Mouse (Mus musculus) midbrain, embryonic 16.5 days (tissue): ENCODE data around the gene Picalm. TPM values are rescaled to one million over a fixed set of nuclear protein-coding genes. Genes with fewer than 3 reads are reported as not detected.

ENCODE experiments used
- ATAC-seq: fragments of 200-750 bp; cut with Nextera tagmentation; 2 replicates; pipeline ENCODE4 v1.8.0; 2017; ENCODE audit warnings: moderate TSS enrichment
- H3K27ac ChIP-seq: fragments of 300-500 bp; sonication (generic); 2 replicates; pipeline ENCODE4 v1.5.1; 2014; ENCODE audit warnings: mild to moderate bottlenecking, low read length, mixed read lengths
- H3K27me3 ChIP-seq: fragments of 300-500 bp; sonication (generic); 2 replicates; pipeline ENCODE4 v1.6.1; 2014; ENCODE audit warnings: low read depth, low read length, mixed read lengths; ENCODE audit not compliant: control insufficient read depth, insufficient read depth
- H3K36me3 ChIP-seq: fragments of 300-500 bp; sonication (generic); 2 replicates; pipeline ENCODE4 v1.6.1; 2014; ENCODE audit warnings: mild to moderate bottlenecking, low read length, moderate library complexity, mixed read lengths; ENCODE audit not compliant: control insufficient read depth, insufficient read depth
- H3K4me1 ChIP-seq: fragments of 300-500 bp; sonication (generic); 2 replicates; pipeline ENCODE4 v1.6.1; 2014; ENCODE audit warnings: mild to moderate bottlenecking, low read length, mixed read lengths; ENCODE audit not compliant: control insufficient read depth, insufficient read depth
- H3K4me2 ChIP-seq: fragments of 300-500 bp; sonication (generic); 2 replicates; pipeline ENCODE4 v1.6.1; 2014; ENCODE audit warnings: mild to moderate bottlenecking, low read length, mixed read lengths
- H3K4me3 ChIP-seq: fragments of 300-500 bp; sonication (generic); 2 replicates; pipeline ENCODE4 v1.5.1; 2014; ENCODE audit warnings: low read depth, mild to moderate bottlenecking, low read length, moderate library complexity, mixed read lengths
- H3K9ac ChIP-seq: fragments of 300-500 bp; sonication (generic); 2 replicates; pipeline ENCODE4 v1.6.1; 2014; ENCODE audit warnings: low read depth, low read length, mixed read lengths
- H3K9me3 ChIP-seq: fragments of 300-500 bp; sonication (generic); replicated peaks from 2 replicates; pipeline ENCODE4 v1.6.1; 2014; ENCODE audit warnings: mild to moderate bottlenecking, low read length, mixed read lengths; ENCODE audit not compliant: control insufficient read depth, poor library complexity, severe bottlenecking
- WGBS: fragments of 180-500 bp; shearing (Covaris S2); extraction: QIAGEN DNeasy Blood & Tissue Kit; methylation state at CpG from one replicate; pipeline ENCODE4 v1.1.7; 2014; 5-methylcytosine and 5-hydroxymethylcytosine counted together
- polyA plus RNA-seq: library from polyadenylated mRNA; unstranded; fragments of >200 nt; fragmentation: Nextera tagmentation; extraction: Ambion mirVana; gene quantifications from 2 replicates; pipeline ENCODE4 v1.2.1, GENCODE M21; 2015

The Picalm gene
- polyA plus RNA-seq, 1 experiment from 2014 or later, result 38.9 TPM

DNA sequence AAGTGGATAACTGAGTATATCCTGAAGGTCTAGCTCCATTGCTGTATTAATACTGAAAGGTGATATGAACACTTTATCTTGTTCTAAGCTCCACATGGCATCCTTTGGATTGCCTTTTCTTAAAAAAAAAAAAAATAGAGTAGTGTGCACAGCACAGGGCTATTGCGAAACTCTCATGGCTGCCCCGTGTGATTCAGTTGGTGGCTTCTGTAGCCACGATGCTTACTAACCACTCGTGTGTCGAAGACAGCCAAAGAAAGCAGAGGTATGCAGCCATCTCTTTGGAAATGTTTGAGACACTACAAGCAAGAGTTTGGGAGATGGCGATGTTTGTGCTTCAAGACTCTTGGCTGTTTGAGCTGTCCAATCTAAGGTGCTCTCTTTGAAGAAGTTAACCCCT is 113.1 kb downstream of the Picalm start:
- H3K36me3 ChIP-seq, result no peaks in the 10 kb centered on the region
- no peaks in the 10 kb centered on the region for H3K27me3 ChIP-seq
- no peak overlapping the region for H3K9ac ChIP-seq
- no peak overlapping the region for H3K27ac ChIP-seq
- no peaks in the 10 kb centered on the region for H3K4me1 ChIP-seq
- ATAC-seq, result no peak
- no peak overlapping the region for H3K4me2 ChIP-seq
- 94% methylated on average over 6 of the region's 6 CpGs for WGBS
- no peak overlapping the region for H3K4me3 ChIP-seq
- H3K9me3 ChIP-seq, result no peaks in the 10 kb centered on the region

DNA sequence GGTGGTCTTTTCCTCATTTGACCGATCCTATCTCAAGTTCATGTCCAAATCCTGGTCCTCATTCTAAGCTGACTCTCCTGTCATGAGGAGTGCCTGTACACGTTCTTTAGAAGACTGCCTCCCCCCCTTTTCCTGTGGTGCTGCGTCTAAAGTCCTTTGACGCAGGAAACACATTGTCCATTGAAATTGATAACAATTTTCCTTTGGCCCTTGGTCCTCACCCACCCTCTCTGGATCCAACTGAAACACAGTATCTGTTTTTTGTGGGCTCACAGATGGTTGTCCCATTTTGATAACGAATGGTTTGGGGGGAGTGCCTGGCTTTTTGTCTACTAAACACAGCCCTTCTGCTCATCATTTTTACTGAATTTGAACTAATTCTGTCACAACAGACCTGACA is 113.6 kb downstream of the Picalm start:
- Histone ChIP-seq H3K4me2 (no peak overlapping the region), H3K4me3 (no peak overlapping the region)
- no peak for ATAC-seq

DNA sequence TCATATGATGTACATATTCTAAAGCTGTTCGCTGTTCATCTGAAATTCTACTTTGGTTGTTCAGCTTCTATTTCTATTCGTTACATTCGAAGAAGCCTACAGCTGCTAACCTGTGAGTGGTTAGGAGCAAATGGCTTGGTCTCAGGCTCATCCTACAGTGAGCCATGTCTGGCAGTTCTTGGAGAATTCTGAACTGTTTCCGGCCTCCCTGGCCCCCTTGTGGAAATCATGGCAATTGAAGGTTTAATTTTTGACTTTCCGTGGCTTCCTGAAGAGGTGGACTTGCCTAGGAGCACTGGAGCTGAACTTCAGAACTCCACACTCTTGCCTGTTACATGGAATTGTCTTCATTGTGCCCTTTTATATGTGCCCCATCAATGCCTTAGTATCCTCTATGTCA is 122.9 kb downstream of the Picalm start:
- Histone ChIP-seq H3K27ac (no peak overlapping the region), H3K9me3 (no peaks in the 10 kb centered on the region), H3K27me3 (no peaks in the 10 kb centered on the region), H3K4me1 (no peaks in the 10 kb centered on the region), H3K9ac (no peak overlapping the region), H3K4me2 (no peak overlapping the region), H3K4me3 (no peak overlapping the region), H3K36me3 (no peaks in the 10 kb centered on the region)
- WGBS, result 79% methylated on average over 5 of the region's 5 CpGs
- ATAC-seq, result no peak

More for the DNA sequence above, 113.6 kb downstream of the Picalm start:
- Histone ChIP-seq H3K9me3 (no peaks in the 10 kb centered on the region), H3K4me1 (no peaks in the 10 kb centered on the region), H3K27me3 (no peaks in the 10 kb centered on the region), H3K9ac (no peak overlapping the region), H3K27ac (no peak overlapping the region), H3K36me3 (no peaks in the 10 kb centered on the region)
- WGBS, result 85% methylated on average over 5 of the region's 5 CpGs

DNA sequence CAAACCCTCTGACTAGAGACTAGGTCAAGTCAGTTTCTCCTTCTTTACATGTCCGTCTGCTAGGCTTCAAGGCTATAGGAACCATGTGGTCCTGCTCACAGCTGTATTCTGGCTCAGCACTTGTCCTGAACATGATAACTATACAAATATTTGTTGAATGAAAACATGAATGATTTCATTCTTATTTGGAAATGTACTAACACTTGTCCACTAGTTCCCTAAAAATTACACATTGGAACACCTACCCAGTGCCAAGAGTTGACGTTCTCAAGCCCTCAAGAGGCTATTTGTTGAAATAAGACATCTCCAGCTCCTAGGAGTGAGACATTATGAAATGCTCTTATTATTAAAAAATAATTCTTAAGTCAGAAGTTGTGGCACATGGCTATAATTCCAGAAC is 128.7 kb downstream of the Picalm start:
- H3K27me3 ChIP-seq, result no peaks in the 10 kb centered on the region
- H3K9ac ChIP-seq, result no peak overlapping the region
- H3K9me3 ChIP-seq, result no peaks in the 10 kb centered on the region
- peaks cover 4% of the 10 kb centered on the region; the same call in 1 of the 2 replicates for H3K4me1 ChIP-seq
- no peak overlapping the region for H3K4me2 ChIP-seq
- 96% methylated on average over 2 of the region's 2 CpGs for WGBS
- no peaks in the 10 kb centered on the region for H3K36me3 ChIP-seq
- no peak overlapping the region for H3K27ac ChIP-seq
- no peak overlapping the region for H3K4me3 ChIP-seq
- ATAC-seq, result no peak

DNA sequence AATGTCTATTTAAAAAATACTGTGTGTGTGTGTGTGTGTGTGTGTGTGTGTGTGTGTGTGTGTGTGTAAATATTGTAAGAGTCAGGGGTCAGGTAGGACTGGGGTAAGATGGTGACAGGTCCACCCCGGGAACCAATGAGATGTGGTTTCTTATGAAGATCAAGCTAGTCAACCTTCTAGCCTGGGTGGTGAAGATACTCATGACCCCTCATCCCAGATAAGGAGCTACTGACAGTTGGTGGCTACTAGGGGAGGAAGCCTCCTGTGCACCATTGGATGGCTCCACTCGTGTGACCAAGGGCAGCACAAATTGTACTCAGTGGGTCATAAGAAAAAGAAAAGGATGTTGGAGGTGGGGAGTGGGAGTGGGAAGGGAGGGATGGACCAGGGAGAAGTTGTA is 129.9 kb downstream of the Picalm start:
- 91% methylated on average over 2 of the region's 2 CpGs for WGBS
- Histone ChIP-seq H3K9ac (no peak overlapping the region), H3K4me2 (no peak overlapping the region), H3K27ac (no peak overlapping the region), H3K4me1 (peaks cover 4% of the 10 kb centered on the region; the same call in 1 of the 2 replicates), H3K4me3 (no peak overlapping the region), H3K9me3 (no peaks in the 10 kb centered on the region), H3K27me3 (no peaks in the 10 kb centered on the region), H3K36me3 (no peaks in the 10 kb centered on the region)
- ATAC-seq, result no peak

DNA sequence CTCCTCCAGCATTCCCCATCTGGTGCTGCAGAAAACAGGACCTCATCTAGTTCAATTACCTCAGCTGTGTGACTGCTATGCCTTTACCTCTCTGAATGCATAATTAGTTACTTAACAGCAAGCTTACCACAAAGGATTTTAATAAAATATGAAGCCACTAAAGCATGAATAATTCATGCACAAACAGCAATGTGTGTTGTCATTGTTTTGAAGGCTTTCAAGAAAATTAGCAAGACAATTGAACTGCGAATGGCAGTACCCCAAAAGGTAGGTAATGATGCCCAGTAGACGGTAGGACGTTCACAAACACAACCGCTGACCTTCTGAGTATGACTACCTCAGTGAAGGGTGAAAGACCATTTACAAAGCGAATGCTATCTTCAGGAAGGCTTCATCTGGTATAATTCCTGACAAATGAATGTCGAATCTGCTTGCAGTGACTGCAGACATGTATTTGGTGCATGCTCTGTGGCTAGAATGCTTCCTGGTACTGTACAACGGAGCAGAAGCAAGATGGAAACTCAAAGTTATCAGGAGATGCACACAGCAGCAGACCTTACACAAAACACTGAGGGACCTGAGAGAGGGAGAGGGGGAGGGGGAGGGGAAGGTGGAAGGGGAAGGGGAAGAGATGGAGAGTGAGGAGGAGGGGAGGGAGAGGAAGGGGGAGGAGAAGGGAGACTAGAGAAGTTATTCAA is 132.0 kb downstream of the Picalm start:
- no peak overlapping the region for H3K9ac ChIP-seq
- peak overlapping the region; percentile 65 for H3K27ac ChIP-seq
- ATAC-seq, result peak; percentile 89
- H3K4me3 ChIP-seq, result 0 out of 2 replicates have a peak overlapping the region, but pooled peaks have one; percentile 3
- peaks cover 7% of the 10 kb centered on the region for H3K4me1 ChIP-seq
- H3K27me3 ChIP-seq, result no peaks in the 10 kb centered on the region
- H3K9me3 ChIP-seq, result no peaks in the 10 kb centered on the region
- WGBS, result 14% methylated on average over 7 of the region's 7 CpGs
- no peaks in the 10 kb centered on the region for H3K36me3 ChIP-seq
- peak overlapping the region; percentile 34 for H3K4me2 ChIP-seq

Other genes with a start within 250 kb of the Picalm start
- gene Ccdc81, start 226.6 kb upstream of the Picalm start, polyA plus RNA-seq, result 1.1 and 1.6 TPM in 2 replicates
- 136 and 144 TPM in 2 replicates for gene Hikeshi, start 189.0 kb upstream of the Picalm start, polyA plus RNA-seq
- gene Eed, start 149.2 kb upstream of the Picalm start, polyA plus RNA-seq, result 24.4 and 25.7 TPM in 2 replicates
- not detected in 2 replicates for gene Ccdc83, start 135.6 kb downstream of the Picalm start, polyA plus RNA-seq
- 8.4 and 8.7 TPM in 2 replicates for gene Sytl2, start 172.0 kb downstream of the Picalm start, polyA plus RNA-seq